Mouse (Mus musculus) kidney, adult 2 months (tissue): ENCODE results near the gene Max. TPM values are rescaled to one million over a fixed set of nuclear protein-coding genes. Genes with fewer than 3 reads are reported as not detected.

Experiments used
- DNase-seq: peaks from one replicate; pipeline ENCODE4 v3.0.0; 2021
- H3K27ac ChIP-seq: fragments of 200-500 bp; 2 replicates; pipeline ENCODE4 v1.5.1; 2012; ENCODE audit warnings: low read depth, low read length, control low read depth, inconsistent platforms; ENCODE audit not compliant: insufficient read depth
- H3K27me3 ChIP-seq: fragments of 200-500 bp; replicated peaks from 2 replicates; pipeline ENCODE4 v1.6.1; 2012; ENCODE audit warnings: mild to moderate bottlenecking, moderate library complexity, low read length, inconsistent platforms; ENCODE audit not compliant: control insufficient read depth, insufficient read depth
- H3K36me3 ChIP-seq: fragments of 200-500 bp; 2 replicates; pipeline ENCODE4 v1.6.1; 2012; ENCODE audit warnings: mild to moderate bottlenecking, moderate library complexity, low read length, inconsistent platforms; ENCODE audit not compliant: control insufficient read depth, insufficient read depth
- H3K4me1 ChIP-seq: fragments of 200-500 bp; 2 replicates; pipeline ENCODE4 v1.6.1; 2011; ENCODE audit warnings: low read length; ENCODE audit not compliant: control insufficient read depth, insufficient read depth
- H3K4me3 ChIP-seq: fragments of 200-500 bp; 2 replicates; pipeline ENCODE4 v1.5.1; 2011; ENCODE audit warnings: mild to moderate bottlenecking, low read depth, low read length, control low read depth; ENCODE audit not compliant: insufficient read depth
- CTCF ChIP-seq: fragments of 200-500 bp; conservative IDR thresholded peaks from 2 replicates; pipeline ENCODE4 v1.5.1; 2011; ENCODE audit warnings: low read depth, mild to moderate bottlenecking, control low read depth, low read length, moderate library complexity, mixed read lengths; ENCODE audit not compliant: insufficient read depth, insufficient read length
- POLR2A ChIP-seq: fragments of 200-500 bp; IDR thresholded peaks from one replicate; pipeline ENCODE4 v1.6.1; 2011; ENCODE audit warnings: low read depth, low read length, control low read depth
- WGBS: fragments of 180-500 bp; shearing (Covaris S2); methylation state at CpG from one replicate; pipeline ENCODE4 v1.1.7; 2018; 5-methylcytosine and 5-hydroxymethylcytosine counted together
- polyA plus RNA-seq: library from polyadenylated mRNA; depleted of rRNA; stranded (reverse); fragments of >200 nt; gene quantifications from 2 replicates; pipeline ENCODE4 v1.2.3, GENCODE M21; 2012; rRNA removed

Max gene
- polyA plus RNA-seq, 1 experiment, result 33.8 TPM

- Histone ChIP-seq H3K4me3 (no peak overlapping the region), H3K36me3 (no peaks in the 10 kb centered on the region), H3K4me1 (no peaks in the 10 kb centered on the region), H3K27me3 (no peaks in the 10 kb centered on the region), H3K27ac (no peak overlapping the region)
- TF ChIP-seq CTCF, result no peak
- TF ChIP-seq POLR2A, result no peak
- no peak for DNase-seq
- 88% methylated on average over 10 of the region's 10 CpGs for WGBS
These were observed 67.0 kb downstream of the Max start for GRCm38 (mm10) chr12:76894792-76895559.

GRCm38 (mm10) chr12:76892910-76893695, 68.9 kb downstream of the Max start:
- Histone ChIP-seq H3K27ac (no peak overlapping the region), H3K4me1 (no peaks in the 10 kb centered on the region), H3K36me3 (no peaks in the 10 kb centered on the region), H3K4me3 (no peak overlapping the region), H3K27me3 (no peaks in the 10 kb centered on the region)
- DNase-seq, result no peak
- no peak for TF ChIP-seq CTCF
- TF ChIP-seq POLR2A, result no peak
- WGBS, result 89% methylated on average over 16 of the region's 16 CpGs

GRCm38 (mm10) chr12:76891160-76891559, 70.8 kb downstream of the Max start:
- no peak overlapping the region for H3K4me3 ChIP-seq
- TF ChIP-seq CTCF (no peak), POLR2A (no peak)
- no peak for DNase-seq
- no peaks in the 10 kb centered on the region for H3K4me1 ChIP-seq
- 63% methylated on average over 3 of the region's 3 CpGs for WGBS
- no peaks in the 10 kb centered on the region for H3K27me3 ChIP-seq
- no peak overlapping the region for H3K27ac ChIP-seq
- no peaks in the 10 kb centered on the region for H3K36me3 ChIP-seq

GRCm38 (mm10) chr12:76889404-76890184, 72.4 kb downstream of the Max start:
- no peak for DNase-seq
- H3K4me1 ChIP-seq, result no peaks in the 10 kb centered on the region
- no peaks in the 10 kb centered on the region for H3K27me3 ChIP-seq
- TF ChIP-seq CTCF (no peak), POLR2A (no peak)
- H3K27ac ChIP-seq, result no peak overlapping the region
- H3K36me3 ChIP-seq, result no peaks in the 10 kb centered on the region
- WGBS, result 83% methylated on average over 11 of the region's 11 CpGs
- no peak overlapping the region for H3K4me3 ChIP-seq

- 93% methylated on average over 12 of the region's 12 CpGs for WGBS
These were observed 74.1 kb downstream of the Max start for GRCm38 (mm10) chr12:76887941-76888340.

More at GRCm38 (mm10) chr12:76887941-76888340, 74.1 kb downstream of the Max start:
- no peak for DNase-seq
- TF ChIP-seq POLR2A (no peak), CTCF (no peak)
- H3K27me3 ChIP-seq, result no peaks in the 10 kb centered on the region
- peaks cover 9% of the 10 kb centered on the region for H3K4me1 ChIP-seq
- H3K36me3 ChIP-seq, result no peaks in the 10 kb centered on the region
- H3K4me3 ChIP-seq, result no peak overlapping the region
- H3K27ac ChIP-seq, result no peak overlapping the region

Other genes starting within 250 kb of the Max start
- gene Churc1, start 196.7 kb downstream of the Max start, polyA plus RNA-seq, result 71.3 and 105 TPM in 2 replicates
- gene Fntb, start 196.6 kb downstream of the Max start, polyA plus RNA-seq, result 13.2 TPM in 2 replicates
- 0.08 and 0.33 TPM in 2 replicates for gene Gpx2, start 166.6 kb downstream of the Max start, polyA plus RNA-seq
- 4.4 and 4.7 TPM in 2 replicates for gene Rab15, start 139.3 kb downstream of the Max start, polyA plus RNA-seq